Mouse (Mus musculus) inflammation-experienced regulatory T-cells, adult 6 months (primary cell): Measurements from ENCODE around the gene Cnnm2. TPM values are rescaled to one million over a fixed set of nuclear protein-coding genes. Genes with fewer than 3 reads are reported as not detected.

Experiments
- ATAC-seq: one replicate; pipeline ENCODE4 v1.8.0; 2017
- polyA plus RNA-seq, 3 experiments: library from polyadenylated mRNA; unstranded; fragments of 100-300 nt; shearing (Covaris generic); gene quantifications; one replicate each; pipeline ENCODE4 v1.2.1; 2017

The Cnnm2 gene
- polyA plus RNA-seq, 3 experiments from 2014 or later: 0.36 to 1.2 (median 0.44) TPM

DNA sequence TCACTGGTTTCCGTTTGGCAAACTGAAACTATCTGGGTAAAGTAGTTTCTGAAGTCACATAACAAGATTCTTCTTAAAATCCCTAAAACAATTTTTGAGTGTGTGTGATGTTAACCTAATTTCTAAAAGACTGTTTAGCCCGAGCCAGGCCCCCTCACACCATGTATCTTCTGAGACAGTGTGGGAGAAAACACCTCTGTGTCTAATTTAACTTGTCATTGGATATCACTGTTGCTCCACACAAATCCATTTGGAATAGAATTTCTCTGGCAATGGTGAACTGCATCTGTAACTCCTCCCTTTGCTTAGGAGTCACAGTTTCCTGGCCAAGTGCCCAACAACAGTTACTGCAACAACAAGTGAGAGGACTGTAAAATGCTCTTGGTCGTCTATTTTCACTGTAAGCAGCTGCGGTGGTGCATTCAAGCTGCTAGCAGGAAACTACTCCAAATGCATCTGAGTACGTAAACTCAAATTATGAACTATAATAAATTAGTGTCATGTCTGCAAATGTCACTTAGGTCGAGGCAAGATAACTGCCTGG, 167.7 kb downstream of the Cnnm2 start:
- ATAC-seq: peak; percentile 59

Other genes starting within 250 kb of the Cnnm2 start
- 10 to 100 TPM; 25.9 to 27.1 (median 26.8) TPM for gene Arl3, start 188.4 kb upstream of the Cnnm2 start, polyA plus RNA-seq
- gene Sfxn2, start 188.2 kb upstream of the Cnnm2 start, polyA plus RNA-seq: 1 to 10 TPM; 3.8 to 9.2 (median 8.7) TPM
- gene Wbp1l, start 162.5 kb upstream of the Cnnm2 start, polyA plus RNA-seq: 10 to 100 TPM; 16.4 to 19.4 (median 16.5) TPM
- gene Cyp17a1, start 88.4 kb upstream of the Cnnm2 start, polyA plus RNA-seq: under 1 TPM in 1 of 3 experiments, not detected in 2; 0.52 TPM
- gene Borcs7, start 71.7 kb upstream of the Cnnm2 start, polyA plus RNA-seq: 10 to 100 TPM in 1 of 3 experiments, 1 to 10 TPM in 2; 6.0 to 10.8 (median 8.0) TPM
- 10 to 100 TPM in 2 of 3 experiments, 1 to 10 TPM in 1; 2.8 to 12.8 (median 12.7) TPM for gene As3mt, start 54.1 kb upstream of the Cnnm2 start, polyA plus RNA-seq